Mouse (Mus musculus) neural tube, embryonic 10.5 days (tissue): ENCODE data around the gene Setd3.

Experiments
- DNase-seq: peaks from one replicate; pipeline ENCODE4 v3.0.0-alpha.2; 2017; ENCODE audit warnings: low spot score; ENCODE audit errors: extremely low spot score

Setd3 gene

DNA sequence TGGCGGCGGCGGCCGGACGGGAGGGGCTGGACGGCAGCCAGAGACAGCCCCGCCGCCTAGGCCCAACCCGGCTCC is at the start of gene Setd3:
Setd3 (minus strand) TSS at position 69 of the 75 bp plus-strand sequence.
- DNase-seq = no peak

DNA sequence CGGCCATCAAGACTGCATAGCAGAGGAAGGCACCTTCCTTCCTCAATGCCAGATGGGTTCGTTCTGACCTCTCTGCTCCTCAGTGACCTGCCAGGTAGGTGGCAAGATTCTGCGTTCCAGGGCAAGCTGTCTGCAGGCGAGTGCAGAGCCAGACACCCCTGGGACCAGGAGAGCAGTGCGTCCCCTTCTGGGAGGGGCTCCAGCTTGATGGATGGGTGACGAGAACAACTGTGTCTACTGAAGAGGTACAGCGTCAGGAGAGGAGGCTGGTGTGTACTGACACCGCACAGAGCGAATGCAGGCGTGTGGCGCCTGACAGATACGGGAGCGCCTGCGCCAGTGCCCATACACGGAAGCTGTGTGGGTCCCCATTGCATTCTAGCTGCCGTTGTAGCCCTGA is 48.4 kb upstream of the Setd3 start:
- DNase-seq = no peak

DNA sequence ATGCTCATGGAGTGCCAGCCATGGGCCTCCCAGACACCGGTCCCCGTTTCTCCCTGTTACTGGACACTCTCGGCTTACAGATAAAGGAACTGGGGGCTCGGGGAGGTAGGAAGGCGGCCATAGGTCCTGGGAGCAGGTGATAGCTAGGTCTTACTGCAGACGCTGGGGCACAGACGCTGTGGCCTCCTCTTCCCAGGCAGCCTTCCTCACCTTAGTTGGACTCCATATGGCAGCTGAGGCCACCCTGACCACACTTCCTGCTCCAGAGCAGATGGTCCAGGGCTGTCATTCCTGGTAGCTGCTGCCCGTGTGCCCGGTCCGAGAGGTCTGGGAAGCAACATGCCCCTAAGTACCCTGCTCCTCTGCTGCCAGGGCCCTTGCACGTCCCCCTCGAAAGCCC is 47.8 kb upstream of the Setd3 start:
- no peak for DNase-seq

DNA sequence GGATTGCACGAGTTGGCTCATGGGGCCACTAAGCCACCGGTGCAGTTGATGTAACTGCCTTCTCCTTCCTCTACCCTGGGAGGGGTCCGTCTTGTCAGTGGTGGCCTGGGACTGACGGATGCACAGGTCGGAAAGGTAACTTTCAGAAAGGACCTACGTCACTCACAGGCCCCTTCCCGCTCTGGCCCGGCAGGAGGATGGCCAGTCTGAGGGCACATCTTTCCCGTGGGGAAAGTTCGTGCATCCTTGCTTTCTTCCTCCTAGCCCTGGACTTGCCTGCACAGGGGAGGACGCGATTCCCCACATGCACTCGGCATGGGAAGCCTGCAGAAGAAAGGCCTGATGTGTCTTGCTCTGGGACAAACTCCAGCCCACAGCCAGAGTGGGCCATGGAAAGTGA is 47.1 kb upstream of the Setd3 start:
- no peak for DNase-seq

DNA sequence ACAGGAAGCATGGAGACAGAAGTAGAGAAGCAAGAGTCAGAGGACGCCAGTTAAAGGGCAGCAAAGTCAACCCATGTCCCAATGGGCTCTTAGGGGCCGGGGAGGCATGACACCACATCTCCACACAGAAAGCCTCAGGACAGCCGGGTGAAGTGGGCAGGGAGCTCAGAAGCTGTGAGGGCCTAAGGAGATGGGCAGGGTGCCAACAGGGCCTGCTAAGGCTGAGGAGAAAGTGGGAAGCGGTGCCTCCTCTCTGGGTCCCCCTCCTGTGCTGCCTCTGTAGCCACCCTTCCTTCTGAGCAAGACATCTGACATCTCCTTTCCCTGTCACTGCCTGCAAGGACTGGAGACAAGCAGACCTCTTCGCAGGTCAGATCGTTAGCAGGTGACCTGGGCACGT is 46.7 kb upstream of the Setd3 start:
- no peak for DNase-seq

DNA sequence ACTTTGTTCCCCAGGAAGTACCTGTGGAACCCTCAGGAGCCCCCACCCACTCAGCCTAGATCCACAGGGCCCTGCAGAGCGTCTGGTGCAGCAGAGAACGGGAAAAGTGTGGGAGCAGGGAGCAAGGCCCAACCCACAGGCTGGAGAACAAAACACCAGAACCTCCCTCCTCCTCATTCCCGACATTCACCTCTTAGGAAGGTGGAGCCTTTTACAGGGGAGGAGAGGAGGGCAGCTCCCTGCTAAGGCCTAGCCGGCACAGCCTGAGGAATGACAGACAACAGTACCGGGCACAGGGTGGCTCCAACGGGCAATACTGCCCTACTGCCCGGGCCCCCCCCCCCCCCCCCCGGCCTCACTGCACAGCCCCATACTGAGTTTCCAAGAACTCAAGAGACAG is 44.2 kb upstream of the Setd3 start:
- DNase-seq = no peak

DNA sequence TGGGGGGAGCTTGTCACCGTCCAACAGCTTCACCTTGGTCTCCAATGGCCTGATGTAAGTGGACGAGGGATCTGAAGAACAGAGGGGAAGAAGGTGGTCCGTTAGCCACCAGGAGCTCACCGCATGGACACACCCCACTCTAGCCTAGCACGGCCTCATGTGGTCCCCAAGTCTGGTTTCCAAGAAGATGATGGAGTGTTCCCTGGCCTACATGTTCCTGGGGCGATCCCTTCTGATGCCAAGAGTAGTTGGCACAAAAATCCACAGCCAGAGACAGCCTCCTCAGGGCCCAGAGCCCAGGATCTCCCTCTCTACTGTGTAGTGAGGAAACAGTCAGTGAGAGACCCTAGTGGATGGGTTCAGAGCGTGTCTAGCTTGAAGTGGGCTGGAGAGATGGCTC is 42.6 kb upstream of the Setd3 start:
- no peak for DNase-seq

DNA sequence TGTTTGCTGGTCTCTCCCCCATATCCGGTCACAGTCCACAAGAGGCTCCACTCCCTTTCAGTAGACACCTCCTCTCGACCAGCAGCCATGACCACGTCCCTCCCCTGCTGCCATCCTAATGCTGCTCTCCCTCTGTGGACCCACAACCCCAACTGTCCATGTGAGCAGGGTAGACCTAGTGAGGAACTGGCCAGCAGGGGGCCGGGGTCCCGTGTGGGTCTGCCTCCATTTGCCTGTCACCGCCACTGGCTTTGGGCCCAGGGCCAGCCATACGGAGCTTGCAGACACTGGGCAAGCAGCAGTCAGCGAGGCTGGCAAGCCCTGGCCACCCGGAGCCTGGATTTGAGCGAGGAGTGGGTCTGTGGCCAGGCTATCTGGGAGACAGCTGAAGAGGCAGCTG is 42.1 kb upstream of the Setd3 start:
- DNase-seq = no peak

DNA sequence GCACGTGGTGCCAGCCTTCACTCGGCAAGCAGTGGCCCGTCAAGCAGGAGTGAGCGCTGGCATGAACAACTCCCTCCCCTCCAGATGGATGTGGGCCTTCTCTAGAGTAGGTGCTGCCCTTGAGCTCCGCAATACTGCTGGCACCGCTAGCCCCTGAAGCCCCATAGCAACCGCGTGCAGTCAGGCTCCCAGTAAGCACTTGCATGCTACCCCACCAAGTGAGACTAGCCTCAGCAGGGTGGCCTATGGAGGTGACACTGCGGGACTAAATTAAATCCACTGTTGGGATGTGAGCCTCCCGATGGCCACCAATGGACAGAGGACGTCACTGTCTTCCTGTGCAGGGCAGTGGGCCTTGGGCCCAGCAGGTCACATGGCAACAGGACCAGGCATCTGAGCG is 41.5 kb upstream of the Setd3 start:
- DNase-seq = no peak

DNA sequence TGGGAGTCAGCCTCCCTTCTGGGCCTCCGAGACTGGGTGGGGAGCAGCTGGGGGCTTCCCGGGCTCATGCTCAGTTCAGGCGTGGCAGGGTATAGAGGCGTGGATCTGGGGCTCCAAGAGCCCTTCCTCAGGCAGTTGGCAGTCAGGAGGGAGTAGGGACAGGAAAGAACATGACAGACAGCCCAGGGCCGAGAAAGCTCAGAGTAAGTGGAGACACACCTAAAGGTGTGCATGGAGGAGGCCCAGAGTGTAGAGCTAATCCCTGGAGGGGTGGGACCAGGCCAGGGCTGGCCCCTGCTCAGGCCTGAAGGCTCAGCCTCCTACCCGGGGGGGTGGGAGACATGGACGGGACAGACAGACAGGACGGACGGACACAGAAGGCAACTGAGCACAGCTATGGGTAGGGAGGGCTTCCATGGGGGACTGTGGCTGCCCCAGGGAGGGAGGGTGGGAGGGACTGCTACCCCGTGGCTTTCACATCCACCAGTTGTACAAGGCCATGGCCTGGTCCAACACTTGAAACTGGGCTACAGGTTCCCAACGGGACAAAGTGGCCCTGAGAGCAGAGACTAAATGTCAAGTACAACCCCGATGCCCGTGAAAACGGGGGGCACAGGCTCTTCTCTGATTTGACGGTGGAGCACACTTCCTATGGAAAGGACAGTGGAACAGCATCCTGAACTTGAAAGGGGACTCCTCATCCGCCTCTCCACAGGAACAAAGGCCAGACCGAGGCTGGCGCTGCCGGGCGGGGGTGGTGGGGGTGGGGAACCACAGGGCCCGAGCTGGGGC is 40.9 kb upstream of the Setd3 start:
- DNase-seq = no peak

DNA sequence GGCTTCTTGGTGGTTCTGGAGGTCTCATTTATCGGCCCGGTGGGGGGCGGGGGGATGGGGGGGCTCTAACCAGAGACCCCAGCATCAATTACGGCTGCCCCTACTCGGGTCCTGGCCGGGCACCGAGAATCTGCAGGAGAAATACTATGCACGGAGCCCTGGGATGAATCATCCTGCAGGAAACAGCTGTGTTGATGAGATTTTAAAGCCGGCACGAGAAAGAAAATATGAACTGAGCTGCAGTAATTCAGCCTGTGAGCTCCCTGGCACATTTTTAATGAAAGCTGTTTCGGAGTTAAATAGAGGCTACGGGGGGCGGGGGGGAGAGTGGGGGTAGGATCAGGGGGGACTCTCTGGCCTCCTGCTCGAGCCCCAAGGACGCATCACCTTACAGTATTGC is 40.0 kb upstream of the Setd3 start:
- no peak for DNase-seq

DNA sequence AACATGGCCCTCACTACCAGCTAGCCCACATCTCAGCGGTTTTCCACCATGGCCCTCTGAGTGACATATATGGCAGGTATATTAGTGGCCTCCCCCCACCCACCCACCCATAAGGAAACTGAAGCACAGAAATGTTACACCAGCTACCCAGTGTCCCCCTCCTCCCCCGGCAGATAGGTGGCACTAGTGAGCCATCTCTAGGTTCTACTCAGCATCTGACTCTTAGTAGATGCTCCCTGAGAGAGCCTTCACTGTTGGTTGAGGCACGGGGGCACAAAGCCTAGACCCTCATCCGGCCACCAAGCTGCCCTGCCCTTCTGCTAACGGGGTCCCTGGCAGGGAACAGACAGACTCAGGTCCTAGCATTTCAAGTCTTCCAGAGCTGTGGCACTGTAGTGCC is 38.5 kb upstream of the Setd3 start:
- no peak for DNase-seq

DNA sequence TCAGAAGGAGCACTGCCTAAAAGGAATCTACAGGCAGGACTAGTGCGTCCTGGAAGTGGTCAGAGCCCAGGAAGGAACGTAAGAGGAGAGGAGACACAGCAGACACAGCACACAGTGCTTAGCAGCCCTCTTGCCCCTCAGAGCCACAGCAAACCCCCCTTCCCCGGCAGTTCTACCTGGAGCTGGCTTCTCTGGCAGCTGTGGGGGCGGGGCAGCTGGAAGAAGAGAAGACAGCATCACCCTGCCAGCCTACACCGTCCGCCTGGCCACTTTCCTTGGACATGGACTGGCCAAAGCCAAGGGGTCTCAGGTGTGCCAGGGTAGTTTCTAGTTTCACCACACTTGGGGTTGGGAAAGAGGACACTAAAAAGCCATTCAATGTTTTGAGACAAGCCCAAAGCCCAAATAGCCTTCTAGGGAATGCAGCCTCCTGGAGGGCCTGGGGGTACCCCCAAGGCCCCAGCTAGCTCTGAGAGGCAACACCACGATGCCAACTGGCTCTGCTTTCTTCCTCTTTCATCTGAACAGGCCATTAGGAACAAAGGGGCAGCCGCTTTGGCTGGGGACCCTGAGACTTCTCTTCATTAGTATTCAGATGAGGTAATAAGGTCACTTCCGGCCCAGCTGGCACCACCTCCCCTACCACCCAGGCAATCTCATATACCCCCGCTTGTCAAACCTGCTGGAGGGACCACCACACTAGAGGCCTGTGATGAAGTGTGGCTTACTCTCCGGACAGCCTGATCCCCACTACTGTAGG is 37.7 kb upstream of the Setd3 start:
- no peak for DNase-seq

DNA sequence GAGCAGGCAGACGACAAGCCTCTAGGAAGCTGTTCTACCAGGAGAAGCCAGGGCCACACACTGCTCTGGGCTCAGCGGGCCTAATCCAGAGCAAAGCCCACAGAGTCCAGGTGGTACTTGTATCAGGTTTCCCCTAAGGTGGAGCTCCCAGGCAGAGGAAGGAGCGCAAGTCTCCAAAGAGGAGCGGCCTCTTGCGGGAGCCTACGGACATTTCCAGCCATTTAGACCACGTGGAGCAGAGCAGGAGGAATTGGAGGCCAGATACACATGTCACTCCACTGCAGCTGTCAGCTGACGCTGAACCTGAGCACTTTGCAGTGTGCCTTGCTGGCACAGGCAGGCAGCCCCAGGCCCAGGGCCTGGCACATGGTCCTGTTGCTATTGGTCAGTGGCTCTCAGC is 36.0 kb upstream of the Setd3 start:
- DNase-seq = no peak

DNA sequence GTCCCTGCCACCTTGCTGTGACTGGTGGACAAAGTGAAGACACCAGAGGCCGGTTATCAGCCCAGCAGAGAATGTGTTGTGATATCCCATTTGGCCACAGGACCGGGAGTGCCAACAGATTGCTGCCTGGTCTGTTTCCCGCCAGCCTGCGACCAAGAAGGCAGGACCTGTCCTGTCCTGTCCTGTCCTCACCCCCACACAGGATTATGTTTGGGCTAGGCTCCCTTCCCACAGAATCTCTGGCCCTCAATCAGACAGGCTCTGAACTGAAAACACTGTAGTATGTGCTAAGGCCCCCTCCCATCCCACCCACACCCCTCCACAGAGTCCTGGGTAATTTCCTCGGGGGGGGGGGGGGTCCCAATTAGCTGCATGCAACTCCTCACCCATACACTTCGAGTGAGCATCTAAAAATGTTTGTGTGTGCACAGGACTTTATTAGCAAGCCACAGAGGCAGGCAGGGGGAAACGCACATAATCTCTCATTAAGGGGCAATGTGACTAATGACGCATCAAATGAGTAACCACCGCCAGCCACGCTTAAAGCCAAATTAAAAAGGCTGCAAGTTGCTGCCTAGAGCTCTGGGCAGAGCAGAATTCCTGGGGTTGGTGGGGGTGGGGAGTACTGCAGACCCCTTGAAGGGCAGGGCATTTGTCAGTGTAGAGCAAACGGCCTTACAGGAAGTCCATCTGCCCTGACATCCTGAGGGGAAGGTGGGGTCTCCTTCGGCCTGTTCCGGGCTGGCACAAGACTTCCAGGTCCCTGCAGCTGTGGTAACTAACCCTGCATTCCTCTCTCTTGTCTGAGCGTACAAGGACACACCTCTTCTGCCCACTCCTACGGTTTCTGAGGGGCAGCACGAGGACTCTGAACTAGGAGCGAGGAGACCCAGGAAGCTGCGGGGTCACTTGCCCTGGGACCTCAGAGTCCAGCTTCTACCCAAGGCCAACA is 34.3 kb upstream of the Setd3 start:
- no peak for DNase-seq

DNA sequence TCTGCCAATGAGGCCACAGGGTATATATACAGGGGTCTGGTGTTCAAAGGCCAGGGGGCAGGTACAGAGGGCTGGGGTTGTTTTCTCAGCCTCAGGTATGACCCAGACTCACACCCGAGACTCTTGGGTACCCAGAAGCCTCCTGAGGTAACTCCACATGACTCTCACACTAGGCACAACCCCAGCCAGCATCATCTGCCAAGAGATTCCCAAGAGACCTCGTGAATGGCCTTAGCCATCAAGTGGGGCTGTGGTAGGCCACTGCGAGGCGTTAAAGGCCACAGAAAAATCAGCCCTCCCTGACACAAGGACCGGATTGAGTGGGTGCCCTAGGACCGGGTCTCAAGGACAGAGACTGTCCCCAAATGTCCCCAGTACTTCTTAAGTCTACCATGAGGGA is 33.4 kb upstream of the Setd3 start:
- no peak for DNase-seq

DNA sequence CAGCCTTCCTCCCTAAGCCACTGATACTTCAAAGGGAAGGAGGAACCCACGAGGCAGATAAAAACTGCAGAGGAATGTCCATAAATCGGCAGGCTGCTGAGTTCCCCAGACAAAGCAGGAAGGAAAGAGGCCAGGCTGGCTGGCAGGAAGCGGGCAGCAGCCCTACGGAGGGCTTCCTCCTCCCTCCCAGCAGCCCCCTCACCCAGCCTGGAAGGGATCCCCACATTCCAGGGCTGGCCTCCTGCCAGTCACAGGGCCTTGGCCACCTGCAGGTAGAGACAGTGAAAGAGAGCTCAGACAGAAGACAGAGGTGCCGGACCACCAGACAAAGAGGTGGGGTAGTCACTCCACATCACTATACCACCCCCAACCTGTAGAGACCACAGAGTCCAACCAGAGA is 33.0 kb upstream of the Setd3 start:
- DNase-seq = no peak

DNA sequence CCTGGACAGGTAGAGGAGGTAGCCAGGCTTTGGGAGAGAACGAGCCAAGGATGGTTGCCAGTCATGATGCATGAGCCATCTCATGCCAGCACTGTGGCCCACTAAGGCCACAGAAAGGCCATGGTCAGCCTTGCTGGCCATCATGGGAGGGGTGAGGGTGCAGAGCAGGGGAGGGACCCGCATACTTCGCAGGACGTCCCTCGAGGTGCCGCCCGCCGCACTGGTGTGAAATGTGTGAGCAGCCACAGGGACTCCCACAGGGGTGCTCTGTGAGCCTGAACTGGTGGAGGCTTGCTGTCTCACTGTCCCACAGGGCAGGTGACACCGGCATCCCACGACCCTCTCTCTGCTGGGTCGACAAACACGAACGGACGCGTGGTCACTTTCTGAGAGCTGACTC is 31.5 kb upstream of the Setd3 start:
- DNase-seq = no peak

DNA sequence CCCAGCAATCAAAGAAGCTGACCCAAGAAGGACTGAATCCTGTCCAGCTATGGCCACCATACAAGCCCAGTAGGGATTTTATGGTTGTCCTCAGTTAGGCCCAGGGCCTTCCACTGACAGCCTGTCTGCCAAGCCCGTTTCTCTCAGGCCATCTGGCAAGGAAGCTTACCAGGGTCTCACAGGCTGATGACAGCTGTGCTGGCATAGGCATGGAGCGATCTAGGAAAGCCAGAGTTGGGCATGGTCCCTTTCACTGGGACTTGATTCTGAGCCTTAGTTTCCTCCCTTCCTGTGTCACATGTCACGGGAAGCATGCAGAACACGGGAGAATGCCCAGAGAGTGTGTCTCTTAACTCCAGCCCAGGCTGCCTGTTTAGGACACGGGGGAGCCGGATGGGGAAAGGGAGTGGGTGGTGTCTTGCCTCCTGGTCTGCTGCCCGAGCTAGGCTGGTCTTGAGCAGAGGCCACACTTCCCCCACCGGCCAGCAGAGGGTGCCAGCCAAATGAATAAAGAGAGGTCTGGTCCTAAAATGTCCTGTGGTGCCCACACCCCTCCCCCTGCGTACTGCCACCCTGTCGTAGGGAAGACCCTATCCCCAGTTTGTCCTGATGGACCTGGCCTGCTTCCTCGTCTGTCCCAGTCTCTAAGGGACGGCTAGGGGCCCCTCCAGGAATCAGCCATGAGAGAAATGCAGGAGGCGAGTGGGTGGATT is 29.8 kb upstream of the Setd3 start:
- DNase-seq = peak; percentile 80

DNA sequence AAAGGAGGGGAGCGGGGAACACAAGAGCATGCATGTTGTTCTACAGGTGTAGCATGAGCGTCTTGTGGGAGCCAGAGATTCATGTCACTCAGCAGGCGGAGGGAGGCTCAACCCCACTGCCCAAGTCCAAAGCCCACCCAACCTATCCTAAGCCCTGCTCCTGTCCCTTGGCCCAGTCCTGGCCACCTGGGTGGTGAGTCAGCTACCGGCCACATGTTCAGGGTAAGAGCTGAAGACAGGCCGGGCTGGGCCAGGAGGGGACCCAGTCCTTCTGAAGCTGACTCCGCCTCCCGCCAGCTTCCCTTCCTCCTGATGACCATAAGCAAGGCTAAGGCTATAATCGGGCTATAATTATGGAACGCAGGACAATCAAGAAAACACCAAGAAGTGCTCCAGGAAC is 29.1 kb upstream of the Setd3 start:
- DNase-seq = no peak

DNA sequence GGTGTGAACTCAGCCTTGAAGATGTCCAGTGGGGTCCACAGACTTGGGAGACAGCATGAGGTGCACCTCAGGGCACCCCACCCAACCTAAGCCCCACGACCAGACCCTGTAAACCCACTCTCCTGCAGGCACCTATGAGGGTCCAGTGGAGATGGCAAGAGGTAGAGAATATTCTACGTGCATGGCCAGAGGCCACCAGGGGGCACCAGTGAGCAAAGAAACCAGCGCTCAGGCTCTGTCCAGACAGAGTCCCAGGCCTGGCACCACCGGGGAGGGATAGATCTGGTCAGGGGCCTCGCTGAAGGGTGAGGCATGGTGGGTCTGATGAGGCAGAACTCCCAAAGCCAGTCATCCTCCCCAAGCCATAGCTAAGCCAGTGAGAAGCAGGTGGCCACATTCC is 27.5 kb upstream of the Setd3 start:
- DNase-seq = peak; percentile 91

DNA sequence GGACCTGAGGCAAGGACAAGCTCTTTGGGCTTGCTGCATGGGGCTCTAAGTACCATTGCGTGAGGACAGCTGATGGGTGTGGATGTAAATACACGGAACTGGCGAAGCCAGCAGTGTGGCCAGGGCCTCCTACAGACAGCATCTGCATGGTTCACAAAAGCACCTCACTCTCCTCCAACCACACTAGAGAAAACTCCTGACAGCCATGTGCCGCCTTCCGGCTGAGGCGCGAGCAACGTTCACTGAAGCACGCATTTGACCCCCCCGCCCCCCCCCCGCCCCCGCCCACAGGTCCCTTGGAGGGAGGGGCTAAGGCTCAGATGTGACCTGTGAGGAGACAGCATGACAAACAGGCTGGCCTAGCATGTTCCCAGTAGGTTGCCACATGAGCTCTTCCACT is 25.9 kb upstream of the Setd3 start:
- DNase-seq = no peak
